Comparison of ENCODE assay signal across 7 mouse cellular contexts in genomic region chr5:38480822-38481707, GRCm38 (mm10). TPM values are rescaled to one million over a fixed set of nuclear protein-coding genes. Genes with fewer than 3 reads are reported as not detected.
DNase-seq lines count a peak whose midpoint lies in the region; ATAC-seq and TF ChIP-seq lines count a peak whose summit lies in the region.

No protein-coding gene starts in this region.

- TF ChIP-seq POLR2A in kidney, adult 2 months (IDR thresholded peaks at IDR 0.05; ENCODE audit: low read depth, low read length), result no peak

- no peaks in the 10 kb centered on the region for H3K9me3 ChIP-seq in embryonic facial prominence, embryonic 14.5 days (ENCODE audit: control insufficient read depth, low read length)
- no peaks in the 10 kb centered on the region for H3K9me3 ChIP-seq in hindbrain, embryonic 15.5 days
- no peaks in the 10 kb centered on the region for H3K9me3 ChIP-seq in midbrain, embryonic 13.5 days

- peak overlapping the region; percentile 52; the same call in 1 of the 2 replicates for H3K4me3 ChIP-seq in kidney, adult 2 months (ENCODE audit: insufficient read depth, low read depth, low read length)
- no peak overlapping the region for H3K4me3 ChIP-seq in embryonic facial prominence, embryonic 14.5 days (ENCODE audit: low read depth, low read length)
- H3K4me3 ChIP-seq in hindbrain, embryonic 15.5 days, result no peak overlapping the region
- peak overlapping the region; percentile 3; the same call in 1 of the 2 replicates for H3K4me3 ChIP-seq in midbrain, embryonic 13.5 days (replicated peaks)

- H3K27ac ChIP-seq in kidney, adult 2 months (ENCODE audit: insufficient read depth, low read depth, low read length), result peak overlapping the region; percentile 33
- H3K27ac ChIP-seq in embryonic facial prominence, embryonic 14.5 days (replicated peaks; ENCODE audit: low read depth, low read length), result no peak overlapping the region
- H3K27ac ChIP-seq in hindbrain, embryonic 15.5 days (replicated peaks), result no peak overlapping the region
- H3K27ac ChIP-seq in midbrain, embryonic 13.5 days, result no peak overlapping the region

- ATAC-seq in embryonic facial prominence, embryonic 14.5 days (ENCODE audit: low read depth), result no peak
- no peak for ATAC-seq in hindbrain, embryonic 15.5 days (ENCODE audit: low FRiP score, low read depth)
- peak; percentile 40 for ATAC-seq in midbrain, embryonic 13.5 days

- H3K4me1 ChIP-seq in kidney, adult 2 months (ENCODE audit: control insufficient read depth, insufficient read depth, low read length), result peaks cover 8% of the 10 kb centered on the region
- H3K4me1 ChIP-seq in embryonic facial prominence, embryonic 14.5 days (ENCODE audit: control insufficient read depth, insufficient read depth, low read length), result peaks cover 11% of the 10 kb centered on the region
- H3K4me1 ChIP-seq in hindbrain, embryonic 15.5 days (replicated peaks), result peaks cover 15% of the 10 kb centered on the region
- peaks cover 14% of the 10 kb centered on the region for H3K4me1 ChIP-seq in midbrain, embryonic 13.5 days (replicated peaks)

- TF ChIP-seq CTCF in kidney, adult 2 months (conservative IDR thresholded peaks at IDR 0.05; ENCODE audit: insufficient read depth, insufficient read length, low read depth, low read length), result no peak

- no peaks in the 10 kb centered on the region for H3K27me3 ChIP-seq in kidney, adult 2 months (replicated peaks; ENCODE audit: control insufficient read depth, insufficient read depth, low read length)
- no peaks in the 10 kb centered on the region for H3K27me3 ChIP-seq in embryonic facial prominence, embryonic 14.5 days (replicated peaks; ENCODE audit: control insufficient read depth, insufficient read depth, low read length)
- H3K27me3 ChIP-seq in hindbrain, embryonic 15.5 days, result no peaks in the 10 kb centered on the region
- peaks cover 4% of the 10 kb centered on the region; the same call in 1 of the 2 replicates for H3K27me3 ChIP-seq in midbrain, embryonic 13.5 days

- DNase-seq in kidney, adult 2 months, result no peak
- no peak for DNase-seq in kidney, adult 11 months
- no peak for DNase-seq in embryonic facial prominence, embryonic 14.5 days (ENCODE audit: low spot score)
- DNase-seq in ovary, postnatal 10 days (ENCODE audit: low spot score), result no peak
- DNase-seq in embryo, embryonic 11 days, result no peak

- peak overlapping the region; percentile 53; the same call in 1 of the 2 replicates for H3K4me2 ChIP-seq in embryonic facial prominence, embryonic 14.5 days (ENCODE audit: low read depth, low read length)
- H3K4me2 ChIP-seq in hindbrain, embryonic 15.5 days, result peak overlapping the region; percentile 47
- peak overlapping the region; percentile 47; the same call in 1 of the 2 replicates for H3K4me2 ChIP-seq in midbrain, embryonic 13.5 days (replicated peaks)

- WGBS in kidney, adult 2 months, result 61% methylated on average over 10 of the region's 10 CpGs
- 74% methylated on average over 10 of the region's 10 CpGs for WGBS in embryonic facial prominence, embryonic 14.5 days
- WGBS in hindbrain, embryonic 15.5 days, result 77% methylated on average over 10 of the region's 10 CpGs
- 86% methylated on average over 10 of the region's 10 CpGs for WGBS in midbrain, embryonic 13.5 days

- no peaks in the 10 kb centered on the region; the same call in 1 of the 2 replicates for H3K36me3 ChIP-seq in kidney, adult 2 months (ENCODE audit: control insufficient read depth, insufficient read depth, low read length)
- no peaks in the 10 kb centered on the region for H3K36me3 ChIP-seq in embryonic facial prominence, embryonic 14.5 days (ENCODE audit: control insufficient read depth, insufficient read depth, low read length)
- no peaks in the 10 kb centered on the region for H3K36me3 ChIP-seq in hindbrain, embryonic 15.5 days
- no peaks in the 10 kb centered on the region for H3K36me3 ChIP-seq in midbrain, embryonic 13.5 days

- no peak overlapping the region for H3K9ac ChIP-seq in embryonic facial prominence, embryonic 14.5 days (ENCODE audit: low read depth, low read length)
- no peak overlapping the region for H3K9ac ChIP-seq in hindbrain, embryonic 15.5 days
- no peak overlapping the region for H3K9ac ChIP-seq in midbrain, embryonic 13.5 days (replicated peaks)

RNA-seq across cellular contexts. Expression of gene Slc2a9, which starts 21.9 kb away (rescaled TPM):
- 9.7 and 11.1 TPM in 2 replicates for polyA plus RNA-seq in kidney, adult 2 months (2012; rRNA removed)
- 0.56 and 0.76 TPM in 2 replicates for polyA plus RNA-seq in embryonic facial prominence, embryonic 14.5 days (2014; fragmentation: Nextera tagmentation; extraction: Ambion mirVana)
- polyA plus RNA-seq in hindbrain, embryonic 15.5 days (2015; fragmentation: Nextera tagmentation; extraction: Ambion mirVana), result 0.49 and 0.60 TPM in 2 replicates
- 0.11 and 0.43 TPM in 2 replicates for polyA plus RNA-seq in midbrain, embryonic 13.5 days (2015; fragmentation: Nextera tagmentation; extraction: Ambion mirVana)

Comparison
In these comparisons a context has a peak if more than half of its experiments do, and no peak if none do; other contexts are left out.
1. H3K4me3 ChIP-seq: peak in kidney, adult 2 months (single experiment) and midbrain, embryonic 13.5 days (single experiment); none in embryonic facial prominence, embryonic 14.5 days (single experiment) and hindbrain, embryonic 15.5 days (single experiment).
2. Peak in every context shown above with its lines, with median percentiles within 50 percentile points of each other: H3K4me2 ChIP-seq.